Mouse (Mus musculus): Measurements from ENCODE around the gene Cdkl5.

Gene Cdkl5

GRCm38 (mm10) chrX:160994543-160995121 lies at the start of gene Cdkl5:
Cdkl5 (minus strand) TSS chrX:160994704.
- in situ Hi-C loops (cut with MseI, MboI): no loop called here

DNA sequence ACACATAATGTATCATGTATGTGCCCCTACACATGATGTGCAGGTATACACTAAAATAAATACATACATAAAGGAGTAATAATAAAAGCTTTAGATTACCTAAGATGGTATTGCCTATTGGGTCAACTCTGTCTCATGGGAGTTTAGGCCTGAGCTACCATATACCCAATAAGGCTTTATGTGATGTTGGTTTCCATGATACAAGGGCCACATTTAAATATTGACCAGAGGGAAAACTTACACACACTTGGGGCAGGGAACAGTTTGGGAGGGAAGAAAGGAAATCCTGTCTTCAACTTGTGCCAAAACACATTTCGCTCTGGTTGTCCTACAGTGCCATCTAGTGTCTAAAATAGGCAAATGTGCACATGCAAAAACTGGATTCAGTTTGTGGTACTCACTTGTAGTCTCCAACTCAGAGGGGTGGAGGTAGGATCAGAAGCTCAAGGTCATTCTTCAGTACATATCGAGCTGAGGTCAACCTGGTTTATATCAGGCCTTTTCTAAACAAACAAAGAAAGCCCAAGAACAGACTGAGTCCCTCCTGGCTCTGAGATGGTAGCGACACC lies 38.8 kb upstream of the Cdkl5 start:
- in situ Hi-C loops (cut with MseI, MboI): no loop called here

GRCm38 (mm10) chrX:161032423-161032822 lies 37.9 kb upstream of the Cdkl5 start:
- in situ Hi-C loops (cut with MseI, MboI): no loop called here

DNA sequence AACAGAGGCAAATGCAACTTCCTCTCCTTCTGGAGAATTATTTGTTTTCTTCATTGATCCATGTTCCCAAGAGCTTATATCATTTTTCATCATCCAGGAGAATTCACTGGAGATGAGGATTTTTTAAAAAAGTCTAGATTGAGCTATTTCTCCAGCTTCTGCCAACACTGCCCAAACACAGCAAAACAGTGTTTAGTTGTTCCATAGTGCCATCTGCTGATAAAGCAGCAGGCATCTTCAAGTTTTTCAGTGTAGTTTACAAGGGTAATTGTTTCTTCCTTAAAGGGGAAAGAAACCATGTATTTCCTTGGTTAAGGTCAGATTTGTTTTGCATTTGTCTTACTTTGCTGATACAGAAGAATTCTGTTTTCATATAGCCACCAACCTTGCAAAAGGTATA lies 35.7 kb upstream of the Cdkl5 start:
- in situ Hi-C loops (cut with MseI, MboI): no loop called here

GRCm38 (mm10) chrX:161024475-161024874 lies 30.0 kb upstream of the Cdkl5 start:
- in situ Hi-C loops (cut with MseI, MboI): no loop called here

DNA sequence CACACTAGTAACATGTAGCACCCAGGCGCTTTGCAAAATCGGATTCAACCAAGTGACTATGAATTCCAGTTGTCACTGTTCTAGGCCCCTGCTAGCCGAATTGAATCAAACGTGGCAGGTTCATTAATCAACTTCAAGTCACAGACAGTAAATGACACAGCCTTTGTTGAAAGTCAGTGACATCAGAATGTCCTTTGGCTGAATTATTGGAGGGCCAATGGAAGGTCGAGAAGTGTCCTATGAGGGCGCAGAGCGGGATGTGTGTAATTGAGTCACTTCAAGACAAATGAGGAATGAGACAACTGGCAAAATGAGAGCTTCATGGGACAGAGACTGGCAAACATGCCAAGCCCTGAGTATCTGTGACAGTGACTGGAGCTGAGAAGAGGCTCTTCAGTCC lies 27.0 kb upstream of the Cdkl5 start:
- in situ Hi-C loops (cut with MseI, MboI): no loop called here

DNA sequence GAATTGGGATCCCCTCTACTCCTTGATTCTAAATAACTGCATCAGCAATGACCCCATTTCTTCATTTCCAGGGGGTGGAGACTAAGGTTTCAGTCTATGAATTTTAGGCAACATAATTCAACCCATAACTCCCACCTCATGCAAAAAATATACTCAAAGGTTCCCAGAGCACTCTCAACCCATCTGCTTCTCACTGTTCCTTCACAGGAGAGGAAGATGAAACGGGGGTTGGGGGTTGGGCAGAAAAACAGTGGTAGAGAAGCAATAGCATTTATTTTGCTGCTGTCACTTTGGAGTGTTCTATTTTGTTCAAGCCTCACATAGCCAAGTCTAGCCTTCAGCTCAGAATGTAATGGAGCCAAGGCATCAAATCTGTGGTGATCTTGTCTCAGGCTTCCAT lies 23.7 kb upstream of the Cdkl5 start:
- in situ Hi-C loops (cut with MseI, MboI): no loop called here

DNA sequence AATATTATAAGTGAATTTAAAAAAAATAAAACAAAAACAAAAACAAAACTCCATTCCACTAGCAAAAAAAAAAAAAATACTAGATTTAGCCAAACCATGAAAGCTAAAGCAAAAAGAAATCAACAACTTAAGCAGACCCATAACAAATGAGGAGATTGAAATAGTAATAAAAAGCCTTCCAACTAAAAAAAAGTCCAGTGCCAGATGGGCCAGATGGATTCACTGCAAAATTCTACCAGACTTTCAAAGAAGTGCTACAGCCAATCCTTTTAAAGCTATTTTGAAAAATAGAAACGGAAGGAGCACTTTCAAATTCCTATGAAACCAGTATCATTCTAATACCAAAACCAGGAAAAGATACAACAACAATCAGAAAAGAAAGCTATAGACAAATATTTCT lies 11.8 kb upstream of the Cdkl5 start:
- in situ Hi-C loops (cut with MseI, MboI): no loop called here

DNA sequence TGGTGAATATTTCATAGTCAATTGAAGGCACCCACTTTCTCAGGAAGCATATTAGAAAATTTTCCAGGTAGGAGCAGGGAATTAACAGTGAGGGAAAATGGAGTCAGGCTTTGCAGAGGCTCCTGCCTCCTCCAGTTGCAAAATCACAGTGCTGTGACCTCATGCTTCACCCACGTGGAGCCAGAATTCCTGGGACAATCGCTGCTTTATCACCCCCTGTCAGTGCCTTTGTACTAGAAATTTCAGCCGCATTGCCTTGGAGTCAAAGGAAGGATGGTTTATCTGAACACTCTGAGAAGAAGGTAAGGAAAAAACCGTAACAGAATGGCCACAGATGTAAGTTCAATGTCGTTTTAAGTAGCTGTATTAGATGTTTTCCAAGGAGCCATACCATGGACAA lies 1.5 kb upstream of the Cdkl5 start:
- in situ Hi-C loops (cut with MseI, MboI): no loop called here

- in situ Hi-C loops (cut with MseI, MboI): no loop called here
These were observed 695 bp upstream of the Cdkl5 start for GRCm38 (mm10) chrX:160995131-160995667.

- in situ Hi-C loops (cut with MseI, MboI): no loop called here
These were observed 560 bp downstream of the Cdkl5 start for GRCm38 (mm10) chrX:160993749-160994539.

DNA sequence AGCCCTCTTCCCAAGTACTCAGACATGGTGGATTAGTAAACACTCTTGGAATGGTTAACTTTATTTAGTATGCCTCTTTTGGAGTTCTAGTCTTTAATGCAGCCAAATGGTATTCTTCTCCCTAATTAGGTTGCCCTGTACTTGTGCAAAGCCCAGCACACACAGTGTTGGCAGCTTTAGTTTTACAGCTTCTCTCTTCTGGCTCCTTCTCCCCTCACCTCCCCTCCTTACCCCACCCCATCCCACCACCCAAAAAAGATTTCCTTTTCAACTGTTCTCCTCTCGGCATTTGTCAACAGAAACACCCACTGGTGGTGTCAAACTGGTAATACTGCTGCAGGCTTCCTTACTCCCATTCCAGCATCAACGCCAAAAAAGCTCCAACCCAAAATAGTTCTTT lies 1.8 kb downstream of the Cdkl5 start:
- in situ Hi-C loops (cut with MseI, MboI): no loop called here

GRCm38 (mm10) chrX:160990276-160990675 lies 4.2 kb downstream of the Cdkl5 start:
- in situ Hi-C loops (cut with MseI, MboI): no loop called here

- in situ Hi-C loops (cut with MseI, MboI): loop anchor here in 1 of 2 experiments (10.0 kb wide), 1 partner anchor 63 kb away; no protein-coding TSS in a partner anchor
These were observed 16.6 kb downstream of the Cdkl5 start for GRCm38 (mm10) chrX:160977919-160978318.

DNA sequence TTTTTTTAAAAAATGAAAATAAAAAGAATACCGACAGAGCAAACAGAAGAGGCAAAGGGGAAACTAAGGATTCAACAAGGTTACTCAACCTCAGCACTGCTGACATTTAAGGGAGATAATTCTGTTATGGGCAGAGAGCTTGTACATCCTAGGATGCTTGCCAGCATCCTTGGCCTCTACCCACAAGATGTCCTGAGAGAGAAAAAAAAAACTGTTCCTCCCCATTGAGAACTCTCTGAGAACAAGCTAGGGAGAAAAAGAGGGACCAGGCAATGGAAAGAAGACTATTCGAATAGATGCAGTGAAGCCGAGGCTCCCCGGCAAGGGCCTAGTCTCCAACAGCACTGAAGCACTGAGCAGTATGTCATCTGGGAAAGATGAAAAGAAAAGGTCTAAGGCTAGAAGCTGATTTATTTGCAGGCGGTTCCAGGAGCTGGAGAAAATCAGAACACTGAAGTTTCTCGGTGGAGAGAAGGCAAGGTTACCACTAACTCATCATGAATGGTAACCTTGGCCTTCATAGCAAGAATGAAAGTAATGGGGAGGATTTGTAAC lies 22.4 kb downstream of the Cdkl5 start:
- in situ Hi-C loops (cut with MseI, MboI): loop anchor here in 1 of 2 experiments (10.0 kb wide), 1 partner anchor 57 kb away; no protein-coding TSS in a partner anchor

GRCm38 (mm10) chrX:160958593-160959131 lies 35.8 kb downstream of the Cdkl5 start:
- in situ Hi-C loops (cut with MseI, MboI): no loop called here

DNA sequence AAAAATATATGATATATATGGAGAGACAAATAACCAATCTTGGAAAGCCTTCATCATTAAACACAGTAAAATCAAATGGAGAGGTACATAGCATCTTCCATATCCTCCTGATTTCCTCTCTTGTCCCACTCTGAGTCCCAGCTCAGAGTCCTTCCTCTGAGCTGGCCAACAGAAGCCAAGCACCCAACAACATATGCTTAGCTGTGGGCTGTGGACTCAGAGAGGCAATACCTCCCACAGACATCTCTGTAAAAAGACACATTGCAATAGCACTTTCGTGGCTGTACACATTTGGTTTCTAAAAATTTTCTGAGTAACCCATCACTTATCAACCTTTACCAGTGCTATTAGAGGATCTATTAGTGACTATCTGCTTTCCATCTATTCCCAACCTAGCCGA lies 44.9 kb downstream of the Cdkl5 start:
- in situ Hi-C loops (cut with MseI, MboI): no loop called here

- in situ Hi-C loops (cut with MseI, MboI): no loop called here
These were observed 49.8 kb downstream of the Cdkl5 start for GRCm38 (mm10) chrX:160944722-160945121.

GRCm38 (mm10) chrX:160935541-160935940 lies 59.0 kb downstream of the Cdkl5 start:
- in situ Hi-C loops (cut with MseI, MboI): no loop called here

GRCm38 (mm10) chrX:160930656-160931055 lies 63.8 kb downstream of the Cdkl5 start:
- in situ Hi-C loops (cut with MseI, MboI): no loop called here

DNA sequence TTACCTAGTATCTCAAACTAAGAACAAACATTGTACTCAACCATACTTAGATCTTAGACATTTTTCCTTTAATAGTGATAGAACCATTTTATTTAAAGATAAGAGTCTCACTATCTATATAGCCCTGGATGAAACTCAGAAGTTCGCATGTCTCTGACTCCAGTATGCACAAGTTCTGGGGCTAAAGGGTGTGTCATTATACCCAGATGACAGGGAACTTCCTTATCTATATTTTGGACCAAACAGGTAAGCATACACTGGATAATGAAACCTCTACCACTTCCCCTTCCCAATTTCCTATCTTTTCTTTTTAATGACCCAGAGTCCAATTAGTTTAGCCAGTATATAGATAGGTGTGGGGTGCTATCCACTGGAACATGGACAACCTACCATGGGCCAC lies 65.6 kb downstream of the Cdkl5 start:
- in situ Hi-C loops (cut with MseI, MboI): no loop called here

All from mouse trophoblast stem cell (cell line).